Mouse (Mus musculus): ENCODE measurements around the gene Fndc11. TPM values are rescaled to one million over a fixed set of nuclear protein-coding genes. Genes with fewer than 3 reads are reported as not detected.
A peak's percentile ranks its signal among the peaks of the same experiment; 100 is the strongest.

The Fndc11 gene
- polyA plus RNA-seq, 1 experiment from 2014 or later, result 0.14 TPM

DNA sequence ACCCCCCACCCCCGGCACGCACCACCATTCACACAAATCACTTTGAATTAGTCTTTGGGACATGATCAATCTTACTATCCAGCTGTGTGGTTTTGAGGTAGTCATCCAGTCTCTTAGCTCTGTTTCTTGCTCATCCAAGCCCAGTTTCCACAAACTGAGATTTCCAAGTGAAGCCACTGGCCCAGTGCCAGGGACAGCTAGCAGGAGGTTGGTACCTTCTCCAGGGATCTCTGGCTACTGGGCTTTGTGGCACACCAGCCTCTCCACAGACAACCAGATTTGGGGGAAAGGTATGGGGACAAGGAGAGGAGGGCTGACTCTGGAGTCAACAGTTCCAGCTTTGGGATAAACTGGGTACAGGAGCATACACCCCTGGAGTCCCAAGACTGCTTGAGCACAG, 548 bp downstream of the Fndc11 start:
- Histone ChIP-seq H3K27me3 (no peaks in the 10 kb centered on the region), H3K4me2 (replicated peaks) (peak overlapping the region; percentile 63), H3K27ac (peak overlapping the region; percentile 14; the same call in 1 of the 2 replicates), H3K36me3 (no peaks in the 10 kb centered on the region), H3K4me3 (peak overlapping the region; percentile 32), H3K4me1 (peaks cover 8% of the 10 kb centered on the region), H3K9me3 (no peaks in the 10 kb centered on the region), H3K9ac (no peak overlapping the region)
- WGBS, result 26% methylated on average over 2 of the region's 2 CpGs
- ATAC-seq (ENCODE audit: insufficient number of reproducible peaks, insufficient read depth, low FRiP score, low TSS enrichment), result no peak

DNA sequence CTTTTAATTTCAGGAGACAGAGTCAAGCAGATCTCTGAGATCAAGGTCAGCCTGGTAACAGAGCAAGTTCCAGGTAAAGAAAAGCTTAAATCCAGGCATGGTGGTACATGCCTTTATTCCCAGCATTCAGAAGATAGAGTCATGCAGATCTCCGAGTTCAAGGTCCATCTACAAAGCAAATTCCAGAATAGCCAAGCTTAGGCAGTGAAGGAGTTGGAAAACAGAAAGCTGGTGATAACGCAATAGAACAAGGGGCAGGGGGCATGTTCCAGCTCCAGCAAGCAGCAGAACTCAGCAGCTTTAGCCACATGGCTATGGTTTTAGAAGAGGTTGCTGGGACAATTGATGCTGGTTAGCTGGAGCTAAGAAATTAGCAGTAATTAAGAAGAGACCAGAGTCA, 5.2 kb downstream of the Fndc11 start:
- Histone ChIP-seq H3K27ac (no peak overlapping the region), H3K36me3 (no peaks in the 10 kb centered on the region), H3K4me1 (peaks cover 12% of the 10 kb centered on the region; the same call in 1 of the 2 replicates), H3K27me3 (no peaks in the 10 kb centered on the region), H3K9ac (no peak overlapping the region), H3K4me3 (no peak overlapping the region), H3K9me3 (no peaks in the 10 kb centered on the region), H3K4me2 (replicated peaks) (no peak overlapping the region)
- ATAC-seq (ENCODE audit: insufficient number of reproducible peaks, insufficient read depth, low FRiP score, low TSS enrichment), result no peak
- WGBS, result 82% methylated on average over 2 of the region's 2 CpGs

DNA sequence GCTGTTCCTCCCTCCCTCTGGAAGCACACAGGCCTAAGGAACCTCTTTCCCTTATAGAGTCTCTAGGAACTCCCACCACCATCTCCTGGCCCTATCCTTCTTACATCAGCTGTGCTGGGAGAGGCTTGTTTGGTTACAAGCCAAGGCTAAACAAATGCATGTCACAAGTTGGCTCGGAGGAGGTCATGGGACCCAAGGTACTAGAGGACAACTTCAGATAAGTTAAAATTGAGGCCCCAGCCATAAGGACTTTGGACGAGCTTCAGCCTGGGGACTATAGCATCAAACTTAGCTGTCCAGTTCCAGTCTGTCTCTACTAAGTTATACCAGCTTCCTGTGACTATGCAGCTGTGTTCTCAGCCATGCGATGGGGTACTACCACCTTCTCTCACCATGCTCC, 7.3 kb downstream of the Fndc11 start:
- peaks cover 7% of the 10 kb centered on the region; the same call in 1 of the 2 replicates for H3K4me1 ChIP-seq
- no peak overlapping the region for H3K9ac ChIP-seq
- no peak for ATAC-seq (ENCODE audit: insufficient number of reproducible peaks, insufficient read depth, low FRiP score, low TSS enrichment)
- no peaks in the 10 kb centered on the region for H3K36me3 ChIP-seq
- no peak overlapping the region for H3K4me3 ChIP-seq
- no peaks in the 10 kb centered on the region for H3K9me3 ChIP-seq
- H3K27me3 ChIP-seq, result no peaks in the 10 kb centered on the region
- whole genome bisulfite sequencing, result 83% methylated on average over 3 of the region's 3 CpGs
- no peak overlapping the region for H3K27ac ChIP-seq
- H3K4me2 ChIP-seq (replicated peaks), result no peak overlapping the region

DNA sequence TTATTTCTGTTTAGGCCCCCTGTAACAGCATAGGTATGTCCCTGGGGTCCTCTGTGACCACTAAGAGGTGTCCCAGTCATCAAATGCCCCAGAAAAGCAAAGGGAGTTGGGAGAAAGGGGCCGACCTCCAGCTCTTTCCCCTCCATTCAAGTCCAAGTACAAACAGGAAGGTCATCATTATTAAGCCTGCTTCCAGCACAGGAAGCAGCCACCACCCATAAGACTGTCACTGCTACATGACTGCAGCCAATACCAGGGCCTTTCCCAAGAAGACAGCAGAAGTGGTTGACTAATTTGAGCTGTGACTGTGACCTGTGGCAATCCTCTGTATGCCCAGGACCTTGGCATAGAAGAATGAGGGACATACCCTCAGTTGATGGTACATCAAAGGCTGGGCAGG, 8.5 kb downstream of the Fndc11 start:
- Histone ChIP-seq H3K36me3 (no peaks in the 10 kb centered on the region), H3K27ac (no peak overlapping the region), H3K4me1 (peaks cover 7% of the 10 kb centered on the region; the same call in 1 of the 2 replicates), H3K4me2 (replicated peaks) (no peak overlapping the region), H3K9me3 (no peaks in the 10 kb centered on the region), H3K27me3 (no peaks in the 10 kb centered on the region), H3K4me3 (no peak overlapping the region), H3K9ac (no peak overlapping the region)
- WGBS, result 67% methylated on average over 1 of the region's 1 CpGs
- no peak for ATAC-seq (ENCODE audit: insufficient number of reproducible peaks, insufficient read depth, low FRiP score, low TSS enrichment)

- Histone ChIP-seq H3K4me3 (no peak overlapping the region), H3K27me3 (no peaks in the 10 kb centered on the region), H3K9me3 (no peaks in the 10 kb centered on the region), H3K27ac (no peak overlapping the region), H3K4me1 (peaks cover 7% of the 10 kb centered on the region; the same call in 1 of the 2 replicates), H3K4me2 (replicated peaks) (no peak overlapping the region), H3K9ac (no peak overlapping the region), H3K36me3 (no peaks in the 10 kb centered on the region; the same call in 1 of the 2 replicates)
- ATAC-seq (ENCODE audit: insufficient number of reproducible peaks, insufficient read depth, low FRiP score, low TSS enrichment), result no peak
- WGBS, result 81% methylated on average over 20 of the region's 20 CpGs
Measured at GRCm38 (mm10) chr2:181231171-181231570, 11.4 kb downstream of the Fndc11 start.

- H3K27ac ChIP-seq, result no peak overlapping the region
- no peaks in the 10 kb centered on the region; the same call in 1 of the 2 replicates for H3K36me3 ChIP-seq
- WGBS, result 89% methylated on average over 15 of the region's 15 CpGs
- H3K27me3 ChIP-seq, result no peaks in the 10 kb centered on the region
- H3K4me3 ChIP-seq, result no peak overlapping the region
- no peaks in the 10 kb centered on the region for H3K9me3 ChIP-seq
- no peak for ATAC-seq (ENCODE audit: insufficient number of reproducible peaks, insufficient read depth, low FRiP score, low TSS enrichment)
- peaks cover under 1% of the 10 kb centered on the region; the same call in 1 of the 2 replicates for H3K4me1 ChIP-seq
- no peak overlapping the region for H3K4me2 ChIP-seq (replicated peaks)
- H3K9ac ChIP-seq, result no peak overlapping the region
Measured at GRCm38 (mm10) chr2:181233443-181233842, 13.6 kb downstream of the Fndc11 start.

DNA sequence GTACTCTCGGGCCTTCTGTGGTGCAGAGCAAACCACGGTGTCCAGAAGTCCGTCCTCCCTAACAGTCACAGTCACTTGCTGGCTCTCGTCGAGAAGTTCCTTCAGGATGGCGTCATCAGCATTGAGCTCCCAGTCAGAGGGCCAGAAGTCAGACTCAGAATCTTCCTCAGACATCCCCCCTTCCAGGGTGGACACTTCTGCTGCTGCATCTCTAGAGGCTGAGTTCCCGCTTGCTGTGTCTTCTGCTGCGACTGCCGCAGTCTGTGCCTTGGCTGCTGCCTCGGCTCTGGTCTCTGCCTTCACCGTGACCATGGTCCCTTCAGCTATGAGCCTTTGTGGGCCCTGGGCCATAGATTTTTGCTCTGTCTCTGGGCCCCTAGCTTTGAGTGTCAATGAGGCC, 14.9 kb downstream of the Fndc11 start:
- H3K27me3 ChIP-seq, result no peaks in the 10 kb centered on the region
- 93% methylated on average over 11 of the region's 11 CpGs for WGBS
- no peaks in the 10 kb centered on the region for H3K4me1 ChIP-seq
- no peak overlapping the region for H3K4me3 ChIP-seq
- no peak for ATAC-seq (ENCODE audit: insufficient number of reproducible peaks, insufficient read depth, low FRiP score, low TSS enrichment)
- no peak overlapping the region for H3K27ac ChIP-seq
- H3K36me3 ChIP-seq, result no peaks in the 10 kb centered on the region; the same call in 1 of the 2 replicates
- no peaks in the 10 kb centered on the region for H3K9me3 ChIP-seq
- no peak overlapping the region for H3K4me2 ChIP-seq (replicated peaks)
- H3K9ac ChIP-seq, result no peak overlapping the region

DNA sequence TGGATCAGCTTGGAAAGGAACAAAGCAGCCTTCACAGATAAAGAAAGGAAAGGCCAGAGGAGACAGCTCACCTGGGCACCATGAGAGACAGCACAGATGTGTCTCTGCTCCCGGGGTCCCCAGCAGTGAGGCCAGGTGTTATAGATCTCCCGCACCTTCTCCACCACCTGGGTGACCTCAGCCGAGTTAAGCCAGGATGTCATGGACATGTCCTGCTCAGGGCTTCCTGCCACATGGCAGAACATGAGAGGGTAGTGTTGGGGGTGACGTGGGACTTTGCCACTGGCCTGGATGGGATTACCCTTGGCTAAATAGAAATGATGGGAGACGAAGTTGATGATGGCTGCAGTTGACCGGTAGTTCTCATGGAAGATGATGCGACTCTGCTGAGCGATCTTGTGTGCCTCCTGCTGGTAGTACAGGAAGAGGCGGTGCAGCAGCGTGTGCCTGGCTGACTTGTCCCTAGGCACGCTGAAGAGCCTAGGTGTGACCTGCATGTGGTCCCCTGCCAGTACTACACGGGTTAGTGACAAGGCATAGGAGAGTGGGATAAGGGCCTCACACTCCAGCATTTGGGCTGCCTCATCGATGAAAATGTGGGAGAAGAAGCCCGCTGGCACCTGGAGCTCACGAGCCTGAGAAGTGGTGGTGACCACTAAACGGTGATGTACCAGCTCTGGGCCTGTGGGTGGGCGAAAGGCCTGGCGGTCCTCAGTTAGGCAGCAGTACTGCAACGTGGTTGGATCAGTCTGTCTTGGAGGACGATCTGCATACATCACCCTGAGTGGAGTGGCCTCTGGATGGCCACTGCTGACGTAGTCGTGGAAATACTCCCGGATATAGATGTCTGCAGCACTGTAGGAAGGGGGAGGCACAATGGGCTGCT, 16.1 kb downstream of the Fndc11 start:
- Histone ChIP-seq H3K27me3 (no peaks in the 10 kb centered on the region), H3K4me3 (no peak overlapping the region), H3K9me3 (no peaks in the 10 kb centered on the region), H3K36me3 (no peaks in the 10 kb centered on the region; the same call in 1 of the 2 replicates), H3K27ac (no peak overlapping the region), H3K4me2 (replicated peaks) (no peak overlapping the region), H3K4me1 (no peaks in the 10 kb centered on the region), H3K9ac (no peak overlapping the region)
- no peak for ATAC-seq (ENCODE audit: insufficient number of reproducible peaks, insufficient read depth, low FRiP score, low TSS enrichment)
- 85% methylated on average over 23 of the region's 23 CpGs for WGBS

DNA sequence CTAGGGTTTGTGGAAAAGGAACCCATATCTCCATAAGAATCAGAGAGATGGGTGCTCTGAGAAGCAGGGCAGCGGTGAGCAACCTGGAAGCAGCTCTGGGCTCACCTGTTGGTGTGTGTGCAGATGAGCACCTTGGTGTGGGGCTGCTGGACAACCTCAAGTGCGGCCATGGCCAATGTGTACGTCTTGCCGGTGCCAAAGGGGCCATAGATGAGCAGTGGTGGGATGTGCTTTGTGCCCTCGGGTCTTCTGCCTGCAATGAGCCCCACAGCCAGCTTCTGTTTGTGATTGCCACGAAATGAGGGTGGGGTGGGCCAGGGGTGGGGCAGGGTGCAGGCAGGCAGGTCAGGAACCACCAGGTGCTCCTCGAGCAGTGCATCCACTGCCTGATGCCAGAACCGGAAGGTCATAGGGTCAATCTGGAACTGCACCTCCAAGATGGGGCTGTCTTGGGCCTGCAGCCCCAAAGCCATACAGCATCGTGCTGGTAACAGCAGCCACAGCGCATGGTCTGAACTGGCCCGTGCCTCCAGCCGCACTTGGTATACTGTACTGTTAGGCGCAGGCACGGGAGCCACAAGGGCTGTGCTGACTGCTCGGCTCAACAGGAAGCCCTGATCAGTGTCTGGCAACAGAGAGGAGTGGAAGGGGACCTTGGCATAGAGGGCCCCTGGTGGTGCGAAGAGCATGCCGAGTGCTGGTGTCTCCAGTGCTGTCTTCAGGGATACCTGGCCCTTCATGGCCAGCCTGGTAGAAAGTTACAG, 17.6 kb downstream of the Fndc11 start:
- H3K9ac ChIP-seq, result no peak overlapping the region
- peaks cover 6% of the 10 kb centered on the region; the same call in 1 of the 2 replicates for H3K4me1 ChIP-seq
- H3K36me3 ChIP-seq, result no peaks in the 10 kb centered on the region; the same call in 1 of the 2 replicates
- no peak overlapping the region for H3K27ac ChIP-seq
- no peak overlapping the region for H3K4me3 ChIP-seq
- H3K9me3 ChIP-seq, result no peaks in the 10 kb centered on the region
- no peaks in the 10 kb centered on the region for H3K27me3 ChIP-seq
- ATAC-seq (ENCODE audit: insufficient number of reproducible peaks, insufficient read depth, low FRiP score, low TSS enrichment), result no peak
- 87% methylated on average over 17 of the region's 17 CpGs for whole genome bisulfite sequencing
- no peak overlapping the region for H3K4me2 ChIP-seq (replicated peaks)

GRCm38 (mm10) chr2:181238091-181238610, 18.3 kb downstream of the Fndc11 start:
- 75% methylated on average over 10 of the region's 10 CpGs for WGBS
- Histone ChIP-seq H3K9ac (no peak overlapping the region), H3K36me3 (no peaks in the 10 kb centered on the region; the same call in 1 of the 2 replicates), H3K27me3 (no peaks in the 10 kb centered on the region), H3K27ac (no peak overlapping the region), H3K4me3 (no peak overlapping the region), H3K4me2 (replicated peaks) (no peak overlapping the region), H3K4me1 (peaks cover 7% of the 10 kb centered on the region; the same call in 1 of the 2 replicates), H3K9me3 (no peaks in the 10 kb centered on the region)
- ATAC-seq (ENCODE audit: insufficient number of reproducible peaks, insufficient read depth, low FRiP score, low TSS enrichment), result no peak

GRCm38 (mm10) chr2:181238861-181239260, 19.0 kb downstream of the Fndc11 start:
- Histone ChIP-seq H3K9me3 (no peaks in the 10 kb centered on the region), H3K9ac (no peak overlapping the region), H3K4me3 (no peak overlapping the region), H3K27me3 (no peaks in the 10 kb centered on the region), H3K4me2 (replicated peaks) (no peak overlapping the region), H3K27ac (no peak overlapping the region), H3K36me3 (no peaks in the 10 kb centered on the region; the same call in 1 of the 2 replicates), H3K4me1 (peaks cover 7% of the 10 kb centered on the region; the same call in 1 of the 2 replicates)
- 68% methylated on average over 2 of the region's 2 CpGs for WGBS
- ATAC-seq (ENCODE audit: insufficient number of reproducible peaks, insufficient read depth, low FRiP score, low TSS enrichment), result no peak
